Mouse (Mus musculus) embryonic fibroblast, embryonic 13.5 days (primary cell): ENCODE results near the gene Tbc1d8b. TPM values are rescaled to one million over a fixed set of nuclear protein-coding genes. Genes with fewer than 3 reads are reported as not detected.

Experiments
- H3K27ac ChIP-seq: 2 replicates; pipeline ENCODE4 v1.5.1; 2012; ENCODE audit warnings: low read length, control low read depth, inconsistent platforms; ENCODE audit not compliant: insufficient read depth
- H3K4me1 ChIP-seq: 2 replicates; pipeline ENCODE4 v1.6.1; 2011; ENCODE audit warnings: low read length; ENCODE audit not compliant: control insufficient read depth, insufficient read depth
- H3K4me3 ChIP-seq: 2 replicates; pipeline ENCODE4 v1.5.1; 2011; ENCODE audit warnings: mild to moderate bottlenecking, control low read depth, low read length; ENCODE audit not compliant: insufficient read depth
- CTCF ChIP-seq: IDR thresholded peaks from 2 replicates; pipeline ENCODE4 v1.5.1; 2011; ENCODE audit warnings: mild to moderate bottlenecking, control low read depth, low read length, moderate library complexity, borderline replicate concordance; ENCODE audit not compliant: insufficient read depth
- POLR2A ChIP-seq: IDR thresholded peaks from 2 replicates; pipeline ENCODE4 v1.6.1; 2011; ENCODE audit warnings: low read depth, mild to moderate bottlenecking, control low read depth, low read length, moderate library complexity
- polyA plus RNA-seq: library from polyadenylated mRNA; stranded (reverse); fragments of >200 nt; gene quantifications from 2 replicates; pipeline ENCODE4 v1.2.4, GENCODE M21; 2011; ENCODE audit warnings: low read depth; ENCODE audit not compliant: missing spikeins, insufficient read length

Tbc1d8b gene
- polyA plus RNA-seq = 31.0 and 35.6 TPM in 2 replicates

GRCm38 (mm10) chrX:139684775-139685695 is at the start of gene Tbc1d8b:
Gene Tbc1d8b, plus strand, starts transcription at chrX:139684996.
- no peaks in the 10 kb centered on the region for H3K4me1 ChIP-seq
- peak within 1 kb of the TSS; percentile 85 for H3K27ac ChIP-seq
- peak; percentile 74 for TF ChIP-seq POLR2A
- TF ChIP-seq CTCF = no peak
- peak within 1 kb of the TSS; percentile 87 for H3K4me3 ChIP-seq

- H3K4me1 ChIP-seq = no peaks in the 10 kb centered on the region
- H3K27ac ChIP-seq = no peak overlapping the region
- no peak for TF ChIP-seq POLR2A
- TF ChIP-seq CTCF = no peak
- no peak overlapping the region for H3K4me3 ChIP-seq
These were observed 45.1 kb upstream of the Tbc1d8b start for GRCm38 (mm10) chrX:139639744-139640143.

GRCm38 (mm10) chrX:139640418-139640817 is 44.4 kb upstream of the Tbc1d8b start:
- TF ChIP-seq CTCF = no peak
- no peak for TF ChIP-seq POLR2A
- Histone ChIP-seq H3K27ac (no peak overlapping the region), H3K4me1 (no peaks in the 10 kb centered on the region), H3K4me3 (no peak overlapping the region)

GRCm38 (mm10) chrX:139652226-139652625 is 32.6 kb upstream of the Tbc1d8b start:
- no peak overlapping the region for H3K4me3 ChIP-seq
- peaks cover 3% of the 10 kb centered on the region; the same call in 1 of the 2 replicates for H3K4me1 ChIP-seq
- TF ChIP-seq POLR2A (no peak), CTCF (no peak)
- H3K27ac ChIP-seq = no peak overlapping the region

GRCm38 (mm10) chrX:139653292-139653691 is 31.5 kb upstream of the Tbc1d8b start:
- TF ChIP-seq POLR2A (no peak), CTCF (no peak)
- no peak overlapping the region for H3K4me3 ChIP-seq
- H3K4me1 ChIP-seq = peaks cover 3% of the 10 kb centered on the region; the same call in 1 of the 2 replicates
- no peak overlapping the region for H3K27ac ChIP-seq

GRCm38 (mm10) chrX:139654350-139655063 is 30.3 kb upstream of the Tbc1d8b start:
- TF ChIP-seq POLR2A = no peak
- TF ChIP-seq CTCF = no peak
- Histone ChIP-seq H3K27ac (no peak overlapping the region), H3K4me3 (no peak overlapping the region), H3K4me1 (peaks cover 3% of the 10 kb centered on the region; the same call in 1 of the 2 replicates)

GRCm38 (mm10) chrX:139662111-139662510 is 22.7 kb upstream of the Tbc1d8b start:
- no peak overlapping the region for H3K4me3 ChIP-seq
- TF ChIP-seq CTCF = no peak
- TF ChIP-seq POLR2A = no peak
- no peaks in the 10 kb centered on the region for H3K4me1 ChIP-seq
- no peak overlapping the region for H3K27ac ChIP-seq

- TF ChIP-seq CTCF (no peak), POLR2A (no peak)
- no peaks in the 10 kb centered on the region; the same call in 1 of the 2 replicates for H3K4me1 ChIP-seq
- no peak overlapping the region for H3K4me3 ChIP-seq
- no peak overlapping the region for H3K27ac ChIP-seq
These were observed 19.0 kb upstream of the Tbc1d8b start for GRCm38 (mm10) chrX:139665829-139666228.

GRCm38 (mm10) chrX:139684410-139684774 is 404 bp upstream of the Tbc1d8b start:
- Histone ChIP-seq H3K27ac (peak overlapping the region; percentile 85), H3K4me1 (no peaks in the 10 kb centered on the region), H3K4me3 (peak overlapping the region; percentile 51)
- TF ChIP-seq POLR2A (no peak), CTCF (no peak)

- H3K4me3 ChIP-seq = no peak within 1 kb of the TSS
- no peak within 1 kb of the TSS for H3K27ac ChIP-seq
- TF ChIP-seq POLR2A (no peak), CTCF (no peak)
These were observed 29.6 kb downstream of the Tbc1d8b start, which contains the start of gene Gm15013 for GRCm38 (mm10) chrX:139714381-139714780. Gene Gm15013, minus strand, starts transcription at chrX:139714481.

More at GRCm38 (mm10) chrX:139714381-139714780, 29.6 kb downstream of the Tbc1d8b start, which contains the start of gene Gm15013:
- no peaks in the 10 kb centered on the region for H3K4me1 ChIP-seq
